Mouse (Mus musculus): ENCODE results near the gene Olfr26. TPM values are rescaled to one million over a fixed set of nuclear protein-coding genes. Genes with fewer than 3 reads are reported as not detected.

The Olfr26 gene
- not detected for polyA plus RNA-seq (2014; fragmentation: Illumina TruSeq; extraction: RNeasy Lipid Tissue Mini Kit (QIAGEN cat#74804); ENCODE audit: low read depth, low replicate concordance)

DNA sequence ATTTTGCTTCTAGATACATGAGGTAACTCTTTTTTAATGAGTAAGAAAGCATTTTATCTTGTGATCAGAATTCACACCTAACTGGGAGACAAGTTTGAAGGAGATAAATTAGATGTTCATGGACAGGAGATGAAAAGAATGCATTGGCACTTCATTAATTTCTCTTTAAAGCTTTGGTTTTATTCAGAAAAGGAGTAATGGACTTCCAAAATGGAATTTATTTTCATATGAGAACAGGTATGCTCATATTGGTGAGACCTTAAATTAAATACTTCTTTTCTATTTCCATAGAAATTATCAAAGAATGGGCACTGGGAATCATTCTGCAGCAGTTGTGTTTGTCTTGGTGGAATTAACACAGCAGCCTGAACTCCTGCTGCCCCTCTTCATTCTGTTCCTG is at the start of gene Olfr26:
TSS of gene Olfr26 (plus strand) at position 301 of the 400 bp plus-strand sequence.

DNA sequence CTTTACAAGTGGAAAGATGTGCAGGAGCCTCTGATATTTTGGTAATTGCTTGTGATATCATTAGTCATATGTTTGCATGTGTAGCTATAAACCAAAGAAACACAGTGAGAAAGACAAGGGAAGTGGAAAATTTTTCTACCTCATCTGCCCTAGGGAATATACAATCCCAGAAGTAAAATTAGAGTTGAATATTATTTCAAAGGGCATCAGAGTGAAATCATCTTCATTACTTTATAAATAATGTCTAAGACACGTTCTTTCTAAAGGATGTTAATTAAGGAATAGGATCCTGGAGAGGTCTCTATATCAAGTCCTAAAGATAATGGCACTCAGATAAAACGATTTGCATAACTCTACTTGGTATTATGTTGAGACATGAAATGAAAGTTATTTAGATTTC is 40.5 kb upstream of the Olfr26 start, which contains the start of gene Olfr922:
TSS of gene Olfr922 (plus strand) at position 301 of the 400 bp plus-strand sequence.

DNA sequence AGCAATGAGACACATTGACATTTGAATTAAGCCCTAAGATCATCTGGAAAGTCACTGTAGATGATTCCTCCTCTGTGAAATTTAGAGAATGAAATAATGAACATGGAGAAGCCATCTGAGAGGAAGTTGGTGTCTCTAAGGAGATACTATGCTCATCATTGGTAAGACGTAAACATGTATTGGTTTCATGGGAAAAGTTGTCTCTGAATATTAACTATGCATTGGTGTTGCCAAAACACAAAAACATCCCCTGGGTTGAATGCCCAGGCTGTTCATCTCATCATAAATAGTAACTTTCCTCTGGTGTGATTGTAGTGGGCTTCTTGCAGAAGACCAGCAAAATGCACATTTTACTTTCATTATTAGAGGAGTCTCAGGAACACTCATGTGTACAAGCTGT is 28.6 kb upstream of the Olfr26 start, which contains the start of gene Olfr923:
TSS of gene Olfr923 (plus strand) at position 301 of the 400 bp plus-strand sequence.

DNA sequence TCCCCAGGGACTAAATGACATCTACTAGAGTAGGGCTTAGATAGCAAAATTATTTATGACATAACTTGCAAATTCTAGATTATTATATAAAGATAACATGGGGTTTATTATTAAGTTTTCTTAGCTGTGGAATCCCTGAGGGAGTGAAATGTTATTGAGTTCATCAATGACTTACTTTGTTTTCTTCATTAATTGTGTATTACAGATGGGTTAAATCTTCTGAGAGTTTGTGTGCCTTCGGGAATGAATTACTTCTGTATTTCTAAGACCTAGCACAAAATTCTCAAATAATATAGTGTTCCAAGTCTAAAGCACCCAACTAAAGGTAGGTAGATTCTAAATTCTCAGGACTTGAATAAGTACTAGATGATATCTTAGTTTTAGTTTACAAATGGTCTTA is 10.7 kb upstream of the Olfr26 start, which contains the start of gene Olfr924:
TSS of gene Olfr924 (plus strand) at position 301 of the 400 bp plus-strand sequence.

DNA sequence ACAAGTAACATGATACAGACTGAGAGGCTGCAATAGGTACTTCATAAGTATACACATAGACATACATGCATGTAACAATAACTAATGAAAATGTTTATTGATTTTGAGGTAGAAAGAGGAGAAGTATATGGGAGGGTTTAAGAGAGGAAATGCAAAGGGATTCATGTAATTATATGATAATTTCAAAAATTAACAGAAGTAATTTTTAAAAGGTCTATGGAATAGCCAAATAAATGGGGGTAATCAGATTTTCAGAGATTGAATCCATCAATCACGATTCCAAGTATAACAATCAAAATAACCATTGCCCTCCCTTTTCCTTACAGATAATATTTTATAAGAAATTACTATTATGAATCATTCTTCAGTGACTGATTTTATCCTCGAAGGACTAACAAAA is 22.0 kb downstream of the Olfr26 start, which contains the start of gene Olfr926:
TSS of gene Olfr926 (plus strand) at position 301 of the 400 bp plus-strand sequence.

Other genes with a start within 250 kb of the Olfr26 start
- not detected for gene Olfr914, start 250.0 kb upstream of the Olfr26 start, polyA plus RNA-seq (2014; fragmentation: Illumina TruSeq; extraction: RNeasy Lipid Tissue Mini Kit (QIAGEN cat#74804); ENCODE audit: low read depth, low replicate concordance)
- not detected for gene Olfr916, start 195.2 kb upstream of the Olfr26 start, polyA plus RNA-seq (2014; fragmentation: Illumina TruSeq; extraction: RNeasy Lipid Tissue Mini Kit (QIAGEN cat#74804); ENCODE audit: low read depth, low replicate concordance)
- gene Olfr917, start 189.2 kb upstream of the Olfr26 start, polyA plus RNA-seq (2014; fragmentation: Illumina TruSeq; extraction: RNeasy Lipid Tissue Mini Kit (QIAGEN cat#74804); ENCODE audit: low read depth, low replicate concordance), result not detected
- gene Olfr918, start 180.5 kb upstream of the Olfr26 start, polyA plus RNA-seq (2014; fragmentation: Illumina TruSeq; extraction: RNeasy Lipid Tissue Mini Kit (QIAGEN cat#74804); ENCODE audit: low read depth, low replicate concordance), result not detected
- gene Olfr919, start 151.4 kb upstream of the Olfr26 start, polyA plus RNA-seq (2014; fragmentation: Illumina TruSeq; extraction: RNeasy Lipid Tissue Mini Kit (QIAGEN cat#74804); ENCODE audit: low read depth, low replicate concordance), result not detected
- gene Vwa5a, start 136.8 kb upstream of the Olfr26 start, polyA plus RNA-seq (2014; fragmentation: Illumina TruSeq; extraction: RNeasy Lipid Tissue Mini Kit (QIAGEN cat#74804); ENCODE audit: low read depth, low replicate concordance), result 32.5 TPM
- gene Olfr920, start 102.8 kb upstream of the Olfr26 start, polyA plus RNA-seq (2014; fragmentation: Illumina TruSeq; extraction: RNeasy Lipid Tissue Mini Kit (QIAGEN cat#74804); ENCODE audit: low read depth, low replicate concordance), result 0.13 TPM
- not detected for gene Olfr921, start 82.0 kb upstream of the Olfr26 start, polyA plus RNA-seq (2014; fragmentation: Illumina TruSeq; extraction: RNeasy Lipid Tissue Mini Kit (QIAGEN cat#74804); ENCODE audit: low read depth, low replicate concordance)
- not detected for gene Olfr922, start 40.4 kb upstream of the Olfr26 start, polyA plus RNA-seq (2014; fragmentation: Illumina TruSeq; extraction: RNeasy Lipid Tissue Mini Kit (QIAGEN cat#74804); ENCODE audit: low read depth, low replicate concordance)
- not detected for gene Olfr923, start 28.5 kb upstream of the Olfr26 start, polyA plus RNA-seq (2014; fragmentation: Illumina TruSeq; extraction: RNeasy Lipid Tissue Mini Kit (QIAGEN cat#74804); ENCODE audit: low read depth, low replicate concordance)
- not detected for gene Olfr924, start 10.6 kb upstream of the Olfr26 start, polyA plus RNA-seq (2014; fragmentation: Illumina TruSeq; extraction: RNeasy Lipid Tissue Mini Kit (QIAGEN cat#74804); ENCODE audit: low read depth, low replicate concordance)
- not detected for gene Olfr926, start 22.1 kb downstream of the Olfr26 start, polyA plus RNA-seq (2014; fragmentation: Illumina TruSeq; extraction: RNeasy Lipid Tissue Mini Kit (QIAGEN cat#74804); ENCODE audit: low read depth, low replicate concordance)
- gene Olfr930, start 74.7 kb downstream of the Olfr26 start, polyA plus RNA-seq (2014; fragmentation: Illumina TruSeq; extraction: RNeasy Lipid Tissue Mini Kit (QIAGEN cat#74804); ENCODE audit: low read depth, low replicate concordance), result not detected
- not detected for gene Olfr933, start 117.3 kb downstream of the Olfr26 start, polyA plus RNA-seq (2014; fragmentation: Illumina TruSeq; extraction: RNeasy Lipid Tissue Mini Kit (QIAGEN cat#74804); ENCODE audit: low read depth, low replicate concordance)
- not detected for gene Olfr934, start 133.3 kb downstream of the Olfr26 start, polyA plus RNA-seq (2014; fragmentation: Illumina TruSeq; extraction: RNeasy Lipid Tissue Mini Kit (QIAGEN cat#74804); ENCODE audit: low read depth, low replicate concordance)
- not detected for gene Olfr935, start 144.6 kb downstream of the Olfr26 start, polyA plus RNA-seq (2014; fragmentation: Illumina TruSeq; extraction: RNeasy Lipid Tissue Mini Kit (QIAGEN cat#74804); ENCODE audit: low read depth, low replicate concordance)
- gene Olfr146, start 168.3 kb downstream of the Olfr26 start, polyA plus RNA-seq (2014; fragmentation: Illumina TruSeq; extraction: RNeasy Lipid Tissue Mini Kit (QIAGEN cat#74804); ENCODE audit: low read depth, low replicate concordance), result not detected
- not detected for gene Olfr937, start 209.9 kb downstream of the Olfr26 start, polyA plus RNA-seq (2014; fragmentation: Illumina TruSeq; extraction: RNeasy Lipid Tissue Mini Kit (QIAGEN cat#74804); ENCODE audit: low read depth, low replicate concordance)
- gene Olfr938, start 223.8 kb downstream of the Olfr26 start, polyA plus RNA-seq (2014; fragmentation: Illumina TruSeq; extraction: RNeasy Lipid Tissue Mini Kit (QIAGEN cat#74804); ENCODE audit: low read depth, low replicate concordance), result not detected